Mouse (Mus musculus): ENCODE results near the gene Zmiz1.

Gene Zmiz1

DNA sequence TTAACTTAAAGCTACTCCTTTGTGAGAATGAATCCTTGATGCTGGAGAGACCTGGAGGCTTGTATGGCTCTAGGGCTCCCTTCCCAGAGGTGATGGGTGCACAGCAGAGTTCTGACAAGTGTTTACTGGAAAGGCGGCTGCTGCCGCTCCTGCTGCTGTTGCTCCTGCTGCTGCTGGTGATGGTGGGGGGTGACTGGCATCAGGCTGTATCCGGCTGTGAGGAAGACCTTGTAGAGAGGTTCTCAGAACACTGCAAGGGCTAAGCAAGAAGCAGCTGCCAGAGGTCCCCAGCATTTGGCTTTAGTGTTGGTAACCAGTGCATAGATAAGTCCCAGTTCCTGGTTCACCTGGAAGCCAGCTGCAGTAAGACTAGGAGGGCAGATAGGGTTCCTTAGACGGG, 149.6 kb downstream of the Zmiz1 start:
- in situ Hi-C loops (cut with MboI, MseI), result no loop called here

DNA sequence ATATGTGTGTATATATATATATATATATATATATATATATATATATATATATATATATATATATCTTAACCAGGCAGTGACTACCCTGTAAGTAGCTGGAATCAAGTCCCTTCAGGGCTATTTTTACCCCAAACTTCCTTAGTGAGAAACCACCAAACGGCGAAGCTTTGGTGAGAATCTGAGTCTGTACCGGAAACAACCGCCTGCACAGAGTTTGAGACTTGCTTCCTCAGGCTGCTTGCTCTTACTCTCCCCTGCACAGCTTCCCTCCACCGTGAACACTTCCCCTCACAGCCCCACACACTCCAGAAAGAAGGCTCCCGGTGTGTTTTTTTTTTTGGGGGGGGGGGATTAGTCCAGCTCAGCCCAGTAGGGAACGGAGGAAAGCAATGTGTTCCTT, 150.4 kb downstream of the Zmiz1 start:
- in situ Hi-C loops (cut with MboI, MseI), result no loop called here

DNA sequence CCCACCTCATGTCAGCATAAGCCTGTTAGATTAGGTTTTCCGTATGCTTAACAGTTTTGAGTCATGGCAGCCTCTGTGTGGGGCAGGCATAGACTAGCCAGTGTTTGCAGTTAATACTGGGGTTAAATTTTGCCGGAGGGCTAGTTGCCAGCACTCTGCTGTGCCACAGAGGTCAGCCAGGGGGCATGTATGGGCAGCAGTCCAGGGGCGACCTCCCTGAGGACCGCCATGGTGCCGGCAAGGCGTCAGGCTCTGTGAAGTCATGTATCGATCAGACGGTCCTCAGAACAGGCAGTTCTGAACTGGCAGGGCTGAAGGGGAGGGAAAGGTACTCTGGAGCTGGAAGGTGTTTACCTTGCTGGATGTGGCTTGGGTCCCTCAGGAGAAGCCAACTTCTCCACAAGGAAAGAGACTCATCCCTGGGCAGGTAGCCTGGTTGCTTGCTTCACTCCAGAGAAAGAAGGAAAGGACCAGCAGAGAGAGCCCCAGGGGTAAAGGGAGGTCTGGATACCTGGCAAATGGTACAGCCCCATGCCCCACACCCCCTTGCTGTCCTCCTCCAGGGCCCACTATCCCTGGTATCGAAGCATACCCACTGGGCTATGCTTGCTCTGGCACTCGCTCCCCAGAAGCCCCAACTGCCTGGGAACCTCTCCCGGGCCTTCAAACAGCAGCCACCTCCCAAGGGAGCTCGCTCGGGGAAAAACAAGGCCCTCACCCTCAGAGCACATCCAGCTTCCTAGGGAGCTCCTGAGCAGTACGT, 151.6 kb downstream of the Zmiz1 start:
- in situ Hi-C loops (cut with MboI, MseI), result loop anchor here (5.0 kb wide), 1 partner anchor 103 kb away; no protein-coding TSS in a partner anchor

DNA sequence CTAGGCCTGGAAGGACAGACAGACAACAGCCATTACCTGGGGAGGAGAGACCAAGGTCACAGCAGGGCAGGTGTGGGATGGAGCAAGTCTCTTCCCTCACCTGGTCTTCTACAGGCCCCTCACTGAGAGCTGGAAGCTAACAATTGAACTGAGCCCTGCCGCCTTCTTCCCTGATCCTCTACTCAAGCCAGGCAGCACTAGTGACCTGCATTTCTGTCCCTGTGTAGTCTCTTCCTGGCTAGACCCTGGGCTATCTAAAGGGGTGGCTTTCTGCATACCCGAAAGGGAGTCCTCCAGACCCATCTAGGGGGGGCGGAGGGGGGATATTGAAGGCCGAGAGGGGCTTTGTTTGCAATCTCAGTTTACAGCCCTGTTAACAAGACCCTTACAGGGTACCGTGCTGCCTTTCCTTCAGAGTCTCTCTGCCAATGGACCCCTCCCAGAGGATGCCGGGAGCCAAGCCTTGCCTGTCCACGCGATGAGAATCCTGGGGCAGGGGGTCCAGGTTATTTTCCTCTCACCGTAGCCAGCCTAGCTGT, 152.2 kb downstream of the Zmiz1 start:
- in situ Hi-C loops (cut with MboI, MseI), result loop anchor here (5.0 kb wide), 1 partner anchor 104 kb away; no protein-coding TSS in a partner anchor

DNA sequence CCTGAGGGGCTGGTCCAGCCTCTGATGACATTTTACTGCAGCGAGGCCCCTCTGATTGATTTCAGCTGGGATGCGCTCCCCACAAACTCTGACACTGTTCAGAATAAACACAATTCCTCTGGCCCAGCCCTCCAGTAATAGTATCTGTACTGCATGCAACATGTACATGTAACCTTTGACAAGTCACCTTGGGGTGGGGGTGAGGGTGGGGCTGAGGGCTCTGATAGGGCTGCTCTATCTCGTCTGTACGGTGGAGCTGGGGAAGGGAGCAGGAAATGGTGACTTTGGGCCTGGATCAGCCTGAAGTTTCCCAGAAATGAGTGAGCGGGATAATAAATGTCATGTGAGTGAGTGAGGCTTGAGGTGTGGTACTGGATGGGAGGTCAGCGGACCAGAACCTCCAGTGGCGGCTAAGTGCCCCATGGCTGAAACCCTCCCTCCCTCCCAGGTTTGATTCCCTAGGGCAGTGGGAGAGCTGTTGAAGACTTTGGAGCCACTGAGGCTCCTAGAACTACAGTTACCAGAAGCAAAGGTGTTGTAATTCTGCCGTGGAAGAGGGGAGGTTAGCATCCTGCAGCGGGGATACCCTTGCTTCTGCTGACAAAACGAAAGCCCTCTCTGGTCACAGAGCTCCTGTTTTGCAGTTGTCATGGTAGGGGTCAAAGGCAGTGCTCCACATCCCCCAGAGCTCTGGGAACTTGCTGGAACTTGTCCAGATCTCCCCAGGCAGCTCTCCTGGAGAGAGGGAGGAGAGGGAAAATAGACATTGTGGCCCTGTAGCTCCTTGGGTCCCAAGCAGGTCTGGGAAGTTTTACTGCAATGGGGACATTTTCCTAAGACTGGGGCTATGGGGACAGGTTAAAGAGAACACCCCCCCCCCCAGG, 153.1 kb downstream of the Zmiz1 start:
- in situ Hi-C loops (cut with MboI, MseI), result loop anchor here (5.0 kb wide), 1 partner anchor 105 kb away; no protein-coding TSS in a partner anchor

DNA sequence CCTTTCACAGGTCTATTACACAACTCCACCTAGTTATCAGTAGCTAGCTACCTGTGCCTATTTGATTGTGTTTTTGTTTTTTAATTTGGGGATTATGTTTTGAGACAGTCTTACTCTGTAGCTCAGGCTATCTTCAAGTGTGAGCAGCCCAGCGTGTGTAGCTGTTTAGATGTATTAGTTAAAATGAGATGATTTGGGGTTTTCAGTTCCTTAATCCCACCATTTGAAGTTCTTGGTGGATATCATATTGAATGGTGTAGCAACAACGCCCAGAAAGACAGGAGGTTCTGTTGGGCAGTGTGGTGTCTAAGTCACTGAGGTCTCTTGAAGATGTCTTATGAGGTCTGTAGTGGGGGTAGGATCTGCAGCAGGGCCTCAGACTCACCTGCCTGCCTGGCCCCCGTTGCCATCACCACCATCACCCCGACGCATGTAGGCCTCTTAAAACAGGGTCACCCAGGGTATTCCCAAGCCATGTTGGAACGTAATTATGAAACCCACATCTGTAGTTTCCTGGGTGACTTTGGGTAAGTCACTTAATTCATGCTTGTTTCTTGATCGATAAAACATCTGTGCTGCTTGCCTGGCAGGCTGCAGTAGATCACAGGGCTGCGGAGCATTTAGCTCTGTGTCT, 155.1 kb downstream of the Zmiz1 start:
- in situ Hi-C loops (cut with MboI, MseI), result loop anchor here (5.0 kb wide), 1 partner anchor 107 kb away; no protein-coding TSS in a partner anchor

DNA sequence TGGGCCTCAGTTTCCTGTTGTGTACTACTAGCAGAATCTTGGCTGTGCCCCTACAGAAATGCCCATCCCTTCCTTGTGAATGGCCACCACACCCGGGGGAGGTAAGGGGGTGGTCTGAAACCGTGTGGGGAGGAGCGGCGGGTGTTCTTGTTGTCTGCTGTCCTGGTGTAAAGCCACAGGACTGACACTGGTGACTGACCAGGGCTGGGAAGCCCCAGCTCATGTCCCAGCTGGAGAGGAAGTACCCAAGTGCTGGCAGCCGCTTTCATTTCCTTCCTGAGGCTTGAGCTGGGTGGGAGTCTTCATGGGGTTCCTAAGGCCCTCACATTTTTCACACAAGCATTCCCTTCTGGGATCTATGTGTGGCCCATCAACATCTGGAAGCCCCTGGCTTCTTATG, 155.7 kb downstream of the Zmiz1 start:
- in situ Hi-C loops (cut with MboI, MseI), result loop anchor here (5.0 kb wide), 1 partner anchor 107 kb away; no protein-coding TSS in a partner anchor

DNA sequence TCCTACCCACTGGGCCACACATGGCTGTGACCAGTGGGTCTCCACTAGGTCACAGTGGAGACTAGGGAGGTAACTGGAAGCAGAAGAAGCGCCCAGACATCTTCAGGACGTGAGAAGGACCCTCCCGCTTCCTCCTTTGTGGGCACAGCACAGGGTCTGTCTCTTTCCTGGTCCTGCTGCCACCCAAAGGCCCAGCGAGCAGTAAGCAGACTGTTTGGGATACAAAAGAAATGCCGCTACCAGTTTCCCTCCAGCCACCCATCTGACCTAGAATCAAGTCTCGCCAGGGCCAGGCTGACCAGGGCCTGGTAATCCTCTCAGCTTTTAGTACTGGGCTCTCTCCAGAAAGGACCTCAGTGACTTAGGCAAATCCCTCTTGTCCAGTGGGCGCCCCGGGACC, 156.6 kb downstream of the Zmiz1 start:
- in situ Hi-C loops (cut with MboI, MseI), result no loop called here

DNA sequence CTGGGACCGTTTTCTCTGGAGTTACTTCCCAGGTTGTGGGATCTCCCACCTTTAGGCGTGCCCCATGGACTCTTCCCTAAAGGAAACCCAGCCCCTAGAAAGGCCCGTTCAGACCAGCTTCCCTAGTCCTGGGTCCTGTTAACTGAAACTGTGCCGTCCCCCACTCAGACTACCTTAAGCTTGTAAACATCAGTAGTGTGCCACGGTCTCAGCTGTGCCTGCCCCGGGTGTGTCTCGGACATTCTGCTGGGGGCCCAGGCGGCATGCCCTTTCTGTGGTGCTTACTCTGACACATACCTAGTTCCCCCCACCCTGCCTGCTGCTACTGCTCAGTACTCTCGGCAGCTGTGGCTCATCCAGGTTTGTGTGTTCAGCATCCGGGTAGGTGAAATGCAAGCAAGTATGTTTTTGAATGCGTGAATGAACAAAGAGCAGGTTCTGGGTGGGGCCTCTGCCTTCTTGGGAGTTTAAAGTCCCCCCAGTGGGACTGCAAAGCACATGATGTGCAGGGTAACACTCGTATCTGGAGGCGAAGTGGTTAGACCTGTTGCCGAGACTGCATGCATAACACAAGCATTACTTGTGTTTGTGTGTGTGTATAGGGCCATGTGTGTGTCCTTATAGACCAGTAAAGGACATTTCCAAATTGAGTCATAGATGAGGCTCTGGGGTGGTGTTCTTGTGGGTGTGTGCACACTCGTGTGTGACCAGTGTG, 157.2 kb downstream of the Zmiz1 start:
- in situ Hi-C loops (cut with MboI, MseI), result no loop called here

DNA sequence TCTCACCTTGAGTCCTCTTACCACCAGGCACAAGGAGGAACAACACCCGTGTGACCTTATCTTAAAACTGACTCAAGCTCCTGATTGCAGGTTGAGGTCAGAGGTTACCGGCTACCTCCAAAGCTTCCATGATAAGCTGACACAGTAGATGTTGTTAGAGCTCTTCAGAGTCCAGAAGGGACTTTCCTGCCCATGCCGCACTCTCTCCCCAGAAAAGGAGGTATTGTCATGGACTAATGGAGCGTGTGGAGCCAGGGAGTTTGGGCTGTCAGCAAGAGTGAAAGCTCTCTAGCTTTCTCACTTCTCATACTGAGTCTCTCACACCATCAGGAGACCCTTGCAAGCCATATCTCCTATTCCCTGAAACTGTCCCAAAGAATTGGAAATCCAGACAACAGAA, 158.3 kb downstream of the Zmiz1 start:
- in situ Hi-C loops (cut with MboI, MseI), result no loop called here

DNA sequence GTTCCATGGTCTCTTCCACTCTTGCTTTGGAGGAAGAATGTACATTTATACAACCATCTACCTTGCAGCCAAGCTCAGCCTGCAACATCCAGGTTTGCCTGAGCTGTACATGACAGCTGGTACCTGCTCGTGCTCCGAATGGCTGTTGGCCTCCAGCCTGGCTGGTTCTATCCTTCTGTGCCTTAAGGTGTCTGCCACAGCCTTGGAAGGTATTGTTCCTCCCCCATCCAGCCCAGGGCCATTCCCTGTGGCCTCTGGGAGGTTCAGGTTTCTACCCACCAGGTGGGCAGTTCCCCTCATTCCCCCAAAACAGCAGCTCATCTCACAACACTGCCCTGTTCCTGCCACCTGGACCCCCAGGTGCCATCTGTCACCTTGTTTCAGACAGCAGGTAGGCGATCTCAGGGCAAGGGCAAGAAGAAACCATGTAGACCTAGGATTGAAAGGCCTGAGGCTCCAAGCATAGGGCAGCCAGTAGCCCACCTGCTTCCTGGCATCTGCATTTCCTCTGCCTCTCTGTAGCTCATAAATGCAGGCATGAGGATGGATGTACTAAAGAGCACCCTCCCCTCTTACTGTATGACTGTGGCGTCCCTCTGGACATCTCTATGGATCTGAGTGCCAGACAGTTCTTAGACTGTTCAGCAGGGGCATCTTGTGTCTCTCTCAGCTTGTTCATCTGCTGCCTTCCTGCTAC, 160.2 kb downstream of the Zmiz1 start:
- in situ Hi-C loops (cut with MboI, MseI), result no loop called here

DNA sequence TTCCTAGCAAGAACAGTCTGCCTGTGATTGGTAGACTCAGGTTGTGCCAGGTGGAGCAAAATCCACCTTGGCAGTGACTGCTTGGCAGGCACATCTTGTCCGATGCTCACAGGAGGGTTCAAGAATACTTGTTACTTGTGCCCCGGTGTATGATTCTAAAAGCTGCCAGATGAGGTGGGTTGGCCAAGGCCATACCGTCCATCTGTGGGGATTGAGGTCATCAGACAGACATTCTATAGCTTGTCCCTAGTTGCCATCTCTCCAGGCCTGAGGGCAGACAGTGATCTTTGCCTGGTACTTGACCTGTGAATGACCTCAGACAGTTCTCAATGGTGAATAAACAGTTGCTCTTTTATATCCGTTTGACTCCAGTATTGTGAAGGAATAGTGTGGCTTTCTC, 161.8 kb downstream of the Zmiz1 start:
- in situ Hi-C loops (cut with MboI, MseI), result no loop called here

DNA sequence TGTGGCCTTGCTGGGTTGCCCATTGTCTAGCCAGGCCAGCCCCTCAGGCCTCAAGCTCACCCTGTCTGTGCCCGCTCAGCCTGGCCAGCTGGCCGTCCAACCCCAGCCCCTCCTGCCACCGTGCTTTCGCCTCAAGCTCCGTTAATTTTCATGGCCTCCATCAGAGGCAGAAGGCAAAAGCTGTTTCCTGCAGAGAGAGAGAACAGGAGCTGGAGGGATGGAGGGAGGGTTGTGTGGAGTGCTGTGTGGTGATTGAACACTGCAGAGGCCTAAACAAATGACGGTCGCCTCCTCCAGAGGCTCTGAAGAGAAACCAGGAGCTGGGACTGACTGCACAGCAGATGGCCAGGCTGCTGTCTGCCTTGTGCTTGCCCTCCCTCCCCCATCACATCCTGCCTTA, 164.7 kb downstream of the Zmiz1 start:
- in situ Hi-C loops (cut with MboI, MseI), result no loop called here

DNA sequence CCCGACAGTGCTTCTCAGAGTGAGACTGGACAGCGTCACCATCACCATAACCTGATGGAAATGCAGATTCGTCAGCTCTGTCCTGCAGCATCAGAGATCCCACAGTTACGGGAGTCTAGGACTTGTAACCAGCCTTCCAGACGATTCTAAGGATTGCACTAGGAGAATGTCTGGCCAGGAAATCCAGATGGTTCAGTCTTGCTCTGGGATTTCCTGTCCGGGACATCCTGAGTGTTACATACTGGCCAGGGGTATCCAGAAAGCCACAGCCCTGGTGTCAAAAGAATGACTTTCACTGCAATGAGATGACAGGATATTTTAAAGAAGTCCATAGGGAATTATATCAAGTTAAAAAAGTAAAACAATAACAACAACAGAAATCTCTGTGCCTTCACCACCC, 165.7 kb downstream of the Zmiz1 start:
- in situ Hi-C loops (cut with MboI, MseI), result loop anchor here (25.0 kb wide), 1 partner anchor 1137 kb away; the partner anchor contains the start of genes Polr3a and Rps24

DNA sequence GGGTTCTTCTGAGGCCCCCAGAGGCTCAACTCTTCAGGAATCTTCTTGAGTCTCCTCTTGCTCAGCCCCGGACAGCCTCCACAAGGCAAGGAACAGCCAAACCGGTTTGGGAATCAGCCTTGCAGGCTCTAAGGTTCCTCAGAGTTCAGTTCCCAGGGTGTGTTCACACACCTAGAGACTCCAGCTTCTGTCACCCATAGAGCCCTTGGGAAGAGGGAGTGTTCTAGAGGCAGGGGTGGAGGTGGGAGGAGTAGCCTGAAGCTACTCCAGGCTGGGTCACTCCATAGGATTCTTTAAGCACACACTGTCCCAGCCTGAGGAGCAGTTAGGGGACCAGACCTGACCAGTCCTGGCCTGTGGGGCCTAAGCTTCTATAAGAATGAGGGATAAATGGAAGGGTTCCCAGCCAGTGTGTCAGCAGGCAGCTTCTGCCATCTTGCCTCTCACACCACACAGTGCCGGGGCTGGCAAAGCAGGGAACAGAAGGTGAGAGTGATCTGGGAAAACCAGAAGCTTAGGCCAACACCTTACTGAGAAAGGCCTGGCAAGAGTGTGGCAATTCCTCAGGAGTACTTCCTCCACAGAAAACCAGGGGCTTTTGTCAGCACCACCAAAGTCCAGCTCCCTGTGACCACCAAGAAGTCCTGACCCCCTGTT, 168.7 kb downstream of the Zmiz1 start:
- in situ Hi-C loops (cut with MboI, MseI), result loop anchor here (25.0 kb wide), 1 partner anchor 1140 kb away; the partner anchor contains the start of genes Polr3a and Rps24

DNA sequence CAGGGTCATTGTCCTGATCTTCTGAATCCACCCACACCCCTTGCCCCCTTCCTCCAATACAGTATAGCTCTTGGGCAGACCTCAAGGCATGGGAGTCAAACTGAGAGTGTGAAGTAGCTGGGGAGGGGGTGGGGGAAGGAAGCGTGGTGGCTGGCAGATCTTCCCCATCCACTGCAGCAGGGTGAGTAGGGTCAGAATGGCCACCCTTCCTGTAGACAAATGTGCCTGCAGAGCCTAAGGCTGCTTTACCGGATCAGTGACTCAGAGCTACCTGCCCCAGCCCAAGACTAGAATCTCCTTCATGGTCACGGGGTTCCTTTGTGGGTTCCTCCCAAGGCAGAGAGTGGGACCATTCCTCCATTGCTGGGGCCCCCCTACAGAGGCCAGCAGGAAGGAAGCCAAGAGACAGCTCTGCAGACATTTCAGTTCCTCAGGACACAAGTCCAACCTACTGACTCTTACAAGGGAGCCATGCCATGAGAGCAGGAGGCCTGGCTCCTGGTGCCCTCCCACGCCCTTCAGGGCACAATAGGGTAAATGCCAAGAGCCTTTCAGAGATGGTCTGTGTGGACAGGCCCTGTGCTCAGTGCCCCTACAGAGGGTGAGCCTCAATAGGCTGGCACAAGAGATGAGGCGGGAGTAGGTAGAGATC, 169.6 kb downstream of the Zmiz1 start:
- in situ Hi-C loops (cut with MboI, MseI), result loop anchor here (25.0 kb wide), 1 partner anchor 1141 kb away; the partner anchor contains the start of genes Polr3a and Rps24

DNA sequence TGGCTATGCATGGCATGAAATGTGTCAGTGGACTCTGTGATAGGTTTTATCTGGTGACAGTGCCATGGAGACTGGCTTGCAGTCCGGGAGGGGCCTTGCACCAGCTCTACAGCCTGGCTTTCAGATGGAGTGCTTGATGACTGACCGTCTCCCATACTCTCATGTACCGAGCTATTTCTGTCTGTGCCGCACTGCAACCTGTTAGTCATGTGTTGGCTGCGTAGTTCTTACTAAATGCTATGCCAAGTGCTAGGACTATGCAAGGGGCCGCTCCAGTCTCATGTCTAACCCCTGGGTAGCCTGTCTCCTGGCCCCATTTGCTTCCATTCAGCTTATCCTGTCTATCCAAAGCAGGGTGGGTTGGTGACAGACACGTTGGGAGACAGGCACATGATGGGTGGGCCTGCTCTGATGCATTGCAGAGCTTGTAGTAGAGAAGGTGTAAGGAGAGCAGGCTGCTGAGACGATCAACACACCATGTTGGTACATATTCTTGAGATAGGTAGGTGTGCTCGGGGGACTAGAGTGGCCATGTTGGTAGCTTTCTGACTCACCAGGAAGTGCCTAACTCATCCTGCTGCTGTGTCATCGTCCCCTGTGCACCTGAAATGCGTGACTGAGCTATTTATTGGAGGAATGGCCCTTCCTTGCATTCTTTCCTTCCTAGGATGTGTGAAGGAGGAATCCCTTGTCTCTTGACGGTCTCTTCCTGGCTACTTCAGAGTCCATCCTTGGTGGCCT, 171.1 kb downstream of the Zmiz1 start:
- in situ Hi-C loops (cut with MboI, MseI), result loop anchor here (25.0 kb wide), 1 partner anchor 1143 kb away; the partner anchor contains the start of genes Polr3a and Rps24

Data from T-helper 1 cell (primary cell).